Mouse (Mus musculus): Measurements from ENCODE around the gene Hspb11. TPM values are rescaled to one million over a fixed set of nuclear protein-coding genes. Genes with fewer than 3 reads are reported as not detected.

Hspb11 gene
- polyA plus RNA-seq, 1 experiment from 2014 or later = 36.3 TPM

GRCm38 (mm10) chr4:107273683-107274082 is 20.3 kb downstream of the Hspb11 start:
- whole genome bisulfite sequencing = 92% methylated on average over 4 of the region's 4 CpGs
- no peak overlapping the region for H3K27ac ChIP-seq
- H3K4me1 ChIP-seq (replicated peaks) = peaks cover 10% of the 10 kb centered on the region
- no peaks in the 10 kb centered on the region for H3K9me3 ChIP-seq
- no peak overlapping the region for H3K4me3 ChIP-seq
- 0 out of 2 replicates have a peak, but pooled peaks cover 8% of the 10 kb centered on the region for H3K36me3 ChIP-seq
- DNase-seq (ENCODE audit: low spot score) = no peak
- H3K27me3 ChIP-seq (ENCODE audit: insufficient read depth, poor library complexity, severe bottlenecking) = no peaks in the 10 kb centered on the region

GRCm38 (mm10) chr4:107274511-107274910 is 21.1 kb downstream of the Hspb11 start:
- 88% methylated on average over 5 of the region's 5 CpGs for WGBS
- DNase-seq (ENCODE audit: low spot score) = no peak

GRCm38 (mm10) chr4:107278188-107278707 is 24.9 kb downstream of the Hspb11 start:
- Histone ChIP-seq H3K27me3 (ENCODE audit: insufficient read depth, poor library complexity, severe bottlenecking) (no peaks in the 10 kb centered on the region), H3K9me3 (no peaks in the 10 kb centered on the region), H3K27ac (no peak overlapping the region), H3K4me1 (replicated peaks) (peaks cover 16% of the 10 kb centered on the region), H3K4me3 (no peak overlapping the region), H3K36me3 (peaks cover 22% of the 10 kb centered on the region; the same call in 1 of the 2 replicates)
- WGBS = 16% methylated on average over 8 of the region's 8 CpGs
- peak; percentile 5 for DNase-seq (ENCODE audit: low spot score)

More at GRCm38 (mm10) chr4:107274511-107274910, 21.1 kb downstream of the Hspb11 start:
- H3K4me1 ChIP-seq (replicated peaks) = peaks cover 16% of the 10 kb centered on the region
- no peaks in the 10 kb centered on the region for H3K27me3 ChIP-seq (ENCODE audit: insufficient read depth, poor library complexity, severe bottlenecking)
- H3K27ac ChIP-seq = no peak overlapping the region
- H3K9me3 ChIP-seq = no peaks in the 10 kb centered on the region
- no peak overlapping the region for H3K4me3 ChIP-seq
- 0 out of 2 replicates have a peak, but pooled peaks cover 8% of the 10 kb centered on the region for H3K36me3 ChIP-seq

- Histone ChIP-seq H3K4me1 (replicated peaks) (peaks cover 16% of the 10 kb centered on the region), H3K4me3 (no peak overlapping the region), H3K27ac (no peak overlapping the region), H3K27me3 (ENCODE audit: insufficient read depth, poor library complexity, severe bottlenecking) (no peaks in the 10 kb centered on the region), H3K9me3 (no peaks in the 10 kb centered on the region), H3K36me3 (peaks cover 14% of the 10 kb centered on the region; the same call in 1 of the 2 replicates)
- WGBS = 80% methylated on average over 7 of the region's 7 CpGs
- DNase-seq (ENCODE audit: low spot score) = no peak
Measured at GRCm38 (mm10) chr4:107280843-107281475, 27.6 kb downstream of the Hspb11 start.

- Histone ChIP-seq H3K27me3 (ENCODE audit: insufficient read depth, poor library complexity, severe bottlenecking) (no peaks in the 10 kb centered on the region), H3K36me3 (peaks cover 7% of the 10 kb centered on the region; the same call in 1 of the 2 replicates), H3K4me1 (replicated peaks) (0 out of 2 replicates have a peak, but pooled peaks cover 5% of the 10 kb centered on the region), H3K4me3 (no peak overlapping the region), H3K9me3 (no peaks in the 10 kb centered on the region), H3K27ac (no peak overlapping the region)
- DNase-seq (ENCODE audit: low spot score) = no peak
- 84% methylated on average over 3 of the region's 3 CpGs for WGBS
Measured at GRCm38 (mm10) chr4:107285446-107286200, 32.2 kb downstream of the Hspb11 start.

GRCm38 (mm10) chr4:107286386-107286785 is 33.0 kb downstream of the Hspb11 start:
- no peaks in the 10 kb centered on the region for H3K36me3 ChIP-seq
- no peak overlapping the region for H3K27ac ChIP-seq
- 0 out of 2 replicates have a peak, but pooled peaks cover 5% of the 10 kb centered on the region for H3K4me1 ChIP-seq (replicated peaks)
- H3K4me3 ChIP-seq = no peak overlapping the region
- no peak for DNase-seq (ENCODE audit: low spot score)
- H3K9me3 ChIP-seq = no peaks in the 10 kb centered on the region
- H3K27me3 ChIP-seq (ENCODE audit: insufficient read depth, poor library complexity, severe bottlenecking) = no peaks in the 10 kb centered on the region
- WGBS = 91% methylated on average over 8 of the region's 8 CpGs

- no peak for DNase-seq (ENCODE audit: low spot score)
- Histone ChIP-seq H3K4me3 (no peak overlapping the region), H3K9me3 (no peaks in the 10 kb centered on the region), H3K36me3 (no peaks in the 10 kb centered on the region), H3K4me1 (replicated peaks) (peaks cover 5% of the 10 kb centered on the region; the same call in 1 of the 2 replicates), H3K27ac (no peak overlapping the region), H3K27me3 (ENCODE audit: insufficient read depth, poor library complexity, severe bottlenecking) (no peaks in the 10 kb centered on the region)
- WGBS = 90% methylated on average over 2 of the region's 2 CpGs
Measured at GRCm38 (mm10) chr4:107287517-107287916, 34.1 kb downstream of the Hspb11 start.

GRCm38 (mm10) chr4:107291611-107292272 is 38.3 kb downstream of the Hspb11 start:
- WGBS = 87% methylated on average over 7 of the region's 7 CpGs
- DNase-seq (ENCODE audit: low spot score) = no peak
- no peaks in the 10 kb centered on the region for H3K9me3 ChIP-seq
- no peaks in the 10 kb centered on the region for H3K36me3 ChIP-seq
- no peaks in the 10 kb centered on the region for H3K27me3 ChIP-seq (ENCODE audit: insufficient read depth, poor library complexity, severe bottlenecking)
- peaks cover 10% of the 10 kb centered on the region for H3K4me1 ChIP-seq (replicated peaks)
- no peak overlapping the region for H3K4me3 ChIP-seq
- no peak overlapping the region for H3K27ac ChIP-seq

GRCm38 (mm10) chr4:107292273-107292662 is 38.9 kb downstream of the Hspb11 start:
- Histone ChIP-seq H3K36me3 (no peaks in the 10 kb centered on the region), H3K9me3 (no peaks in the 10 kb centered on the region), H3K27ac (no peak overlapping the region), H3K4me1 (replicated peaks) (peaks cover 10% of the 10 kb centered on the region), H3K27me3 (ENCODE audit: insufficient read depth, poor library complexity, severe bottlenecking) (no peaks in the 10 kb centered on the region), H3K4me3 (no peak overlapping the region)
- DNase-seq (ENCODE audit: low spot score) = no peak
- 66% methylated on average over 4 of the region's 4 CpGs for WGBS

- H3K9me3 ChIP-seq = no peaks in the 10 kb centered on the region
- no peak overlapping the region for H3K27ac ChIP-seq
- no peaks in the 10 kb centered on the region for H3K27me3 ChIP-seq (ENCODE audit: insufficient read depth, poor library complexity, severe bottlenecking)
- WGBS = 83% methylated on average over 8 of the region's 8 CpGs
- DNase-seq (ENCODE audit: low spot score) = no peak
- H3K36me3 ChIP-seq = no peaks in the 10 kb centered on the region
- no peak overlapping the region for H3K4me3 ChIP-seq
- no peaks in the 10 kb centered on the region; the same call in 1 of the 2 replicates for H3K4me1 ChIP-seq (replicated peaks)
Measured at GRCm38 (mm10) chr4:107298071-107298606, 44.7 kb downstream of the Hspb11 start.

- Histone ChIP-seq H3K36me3 (no peaks in the 10 kb centered on the region), H3K9me3 (no peaks in the 10 kb centered on the region), H3K27me3 (ENCODE audit: insufficient read depth, poor library complexity, severe bottlenecking) (no peaks in the 10 kb centered on the region), H3K4me3 (no peak overlapping the region), H3K27ac (no peak overlapping the region), H3K4me1 (replicated peaks) (no peaks in the 10 kb centered on the region)
- WGBS = 88% methylated on average over 7 of the region's 7 CpGs
- DNase-seq (ENCODE audit: low spot score) = no peak
Measured at GRCm38 (mm10) chr4:107299779-107300340, 46.5 kb downstream of the Hspb11 start.

GRCm38 (mm10) chr4:107300371-107300770 is 47.0 kb downstream of the Hspb11 start:
- H3K27me3 ChIP-seq (ENCODE audit: insufficient read depth, poor library complexity, severe bottlenecking) = no peaks in the 10 kb centered on the region
- H3K4me3 ChIP-seq = no peak overlapping the region
- no peaks in the 10 kb centered on the region for H3K36me3 ChIP-seq
- no peaks in the 10 kb centered on the region for H3K4me1 ChIP-seq (replicated peaks)
- 74% methylated on average over 4 of the region's 4 CpGs for WGBS
- DNase-seq (ENCODE audit: low spot score) = no peak
- no peaks in the 10 kb centered on the region for H3K9me3 ChIP-seq
- H3K27ac ChIP-seq = no peak overlapping the region

All from hindbrain, embryonic 10.5 days (tissue).